Mouse (Mus musculus) bone marrow, adult 2 months (tissue): ENCODE results near the gene Arhgef3.

ENCODE experiments used
- CTCF ChIP-seq: fragments of 200-500 bp; IDR thresholded peaks from 2 replicates; pipeline ENCODE4 v1.5.1; 2011; ENCODE audit warnings: low read length, control low read depth; ENCODE audit not compliant: control insufficient read depth, insufficient read depth
- POLR2A ChIP-seq: fragments of 200-500 bp; IDR thresholded peaks from 2 replicates; pipeline ENCODE4 v1.6.1; 2011; ENCODE audit warnings: low read depth, mild to moderate bottlenecking, control low read depth, low read length, borderline replicate concordance; ENCODE audit not compliant: control insufficient read depth

DNA sequence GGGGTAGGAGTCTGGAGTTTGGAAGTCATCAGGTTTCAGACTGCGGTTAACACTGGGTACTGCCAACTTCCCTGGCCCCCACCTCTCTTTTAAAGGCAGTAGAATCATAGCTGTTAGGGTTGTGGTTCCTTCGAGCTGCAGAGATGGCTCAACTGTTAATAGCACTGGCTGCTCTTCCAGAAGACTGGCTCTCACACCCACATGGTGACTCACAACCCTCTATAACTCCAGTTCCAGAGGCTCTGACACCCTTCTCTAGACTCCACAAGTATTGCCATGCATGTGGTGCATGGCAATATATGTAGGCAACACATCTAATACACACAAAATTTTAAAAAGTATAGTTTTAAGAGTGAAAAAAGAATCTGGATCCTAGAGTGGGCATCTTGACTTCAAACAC is 128.1 kb downstream of the Arhgef3 start:
- TF ChIP-seq CTCF (no peak), POLR2A (no peak)
